In the genomic region with DNA sequence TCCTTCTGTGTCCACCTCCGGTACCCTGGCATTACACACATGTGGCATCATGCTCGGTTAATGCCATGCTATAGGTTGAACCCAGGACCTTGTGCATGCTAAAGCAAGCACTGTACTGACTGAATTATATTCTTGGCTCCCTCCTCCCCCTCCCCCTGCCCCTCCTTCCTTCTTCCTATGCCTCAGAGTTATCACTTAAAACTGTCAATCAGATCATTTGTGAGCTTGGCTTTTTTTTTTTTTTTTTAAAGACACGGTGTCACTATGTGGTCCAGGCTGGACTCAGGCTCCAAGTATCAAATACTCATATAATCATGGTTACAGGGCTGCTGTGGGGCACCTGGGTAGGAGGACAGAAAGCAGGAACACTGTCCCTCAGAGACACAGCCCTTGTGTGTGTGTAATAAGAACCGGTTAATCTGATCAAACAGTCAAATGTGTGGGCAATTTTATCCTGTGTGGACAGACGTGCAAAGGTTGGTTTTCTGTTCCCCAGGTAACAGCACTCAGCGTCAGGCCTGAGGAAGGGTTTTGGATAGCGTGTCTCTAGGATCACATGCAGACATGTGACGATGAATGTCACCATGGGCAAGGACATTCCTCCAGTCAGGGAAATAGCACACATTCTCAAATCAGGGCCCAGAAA, we compare ENCODE assay signal across 27 mouse cellular contexts. TPM values are rescaled to one million over a fixed set of nuclear protein-coding genes. Genes with fewer than 3 reads are reported as not detected.
DNase-seq lines count a peak whose midpoint lies in the region; ATAC-seq and TF ChIP-seq lines count a peak whose summit lies in the region.
"Had no signal": no experiment of that assay in that cellular context is flagged by ENCODE, and none has a peak within 500 bp of the region (broad histone marks: within the 10 kb centered on the region; RNA-seq: fewer than 3 reads in every experiment).

No protein-coding gene starts in this region.

- no peak overlapping the region for H3K4me2 ChIP-seq in intestine, embryonic 16.5 days (ENCODE audit: low read depth, low read length)
- H3K4me2 ChIP-seq in intestine, embryonic 15.5 days (replicated peaks): no peak overlapping the region
- H3K4me2 ChIP-seq: forebrain, embryonic 13.5 days; heart, embryonic 12.5 days; heart, embryonic 15.5 days; hindbrain, embryonic 14.5 days had no signal

- intact Hi-C loops in heart, postnatal 25 days (cut with DNase I): no loop called here

- H3K4me1 ChIP-seq in intestine, embryonic 16.5 days (ENCODE audit: control insufficient read depth, insufficient read depth, low read length): no peaks in the 10 kb centered on the region
- H3K4me1 ChIP-seq in intestine, embryonic 15.5 days (replicated peaks): 0 out of 2 replicates have a peak, but pooled peaks cover 7% of the 10 kb centered on the region
- H3K4me1 ChIP-seq in thymus, adult 2 months (replicated peaks; ENCODE audit: control insufficient read depth, insufficient read depth, low read length): peaks cover 52% of the 10 kb centered on the region

- WGBS in intestine, embryonic 16.5 days: 71% methylated on average over 8 of the region's 8 CpGs
- WGBS in intestine, embryonic 15.5 days: 70% methylated on average over 8 of the region's 8 CpGs
- 77% methylated on average over 8 of the region's 8 CpGs for WGBS in thymus, adult 2 months

- no peak overlapping the region for H3K9ac ChIP-seq in intestine, embryonic 16.5 days (ENCODE audit: low read depth, low read length)
- no peak overlapping the region for H3K9ac ChIP-seq in intestine, embryonic 15.5 days
- H3K9ac ChIP-seq: forebrain, embryonic 13.5 days; heart, embryonic 12.5 days; heart, embryonic 15.5 days; hindbrain, embryonic 14.5 days had no signal

- H3K36me3 ChIP-seq in intestine, embryonic 16.5 days (ENCODE audit: control insufficient read depth, insufficient read depth, low read length): no peaks in the 10 kb centered on the region
- H3K36me3 ChIP-seq in intestine, embryonic 15.5 days: no peaks in the 10 kb centered on the region
- H3K36me3 ChIP-seq in thymus, adult 2 months (ENCODE audit: control insufficient read depth, insufficient read depth, low read length): peaks cover 8% of the 10 kb centered on the region; the same call in 1 of the 2 replicates
- H3K36me3 ChIP-seq: forebrain, embryonic 10.5 days; heart, embryonic 12.5 days; heart, embryonic 15.5 days had no signal

- peak; percentile 58 for ATAC-seq in intestine, embryonic 16.5 days
- ATAC-seq in intestine, embryonic 15.5 days: no peak
- 0 out of 2 replicates have a peak, but pooled peaks have one; percentile 15 for ATAC-seq in megakaryocyte-erythroid progenitor cell, adult 5-6 weeks (replicated peaks; ENCODE audit: low FRiP score, low TSS enrichment, poor library complexity, severe bottlenecking)
- ATAC-seq: activated CD4-positive, CD25-positive, alpha-beta regulatory T cell, adult 4 months; forebrain, embryonic 13.5 days; forebrain, embryonic 16.5 days; hindbrain, postnatal 0 days had no signal

- H3K27me3 ChIP-seq in intestine, embryonic 16.5 days (replicated peaks; ENCODE audit: control insufficient read depth, insufficient read depth, low read length): no peaks in the 10 kb centered on the region
- H3K27me3 ChIP-seq in intestine, embryonic 15.5 days (replicated peaks): no peaks in the 10 kb centered on the region; the same call in 1 of the 2 replicates
- no peaks in the 10 kb centered on the region for H3K27me3 ChIP-seq in thymus, adult 2 months (ENCODE audit: control insufficient read depth, insufficient read depth, low read length)

- TF ChIP-seq CTCF in thymus, adult 2 months (IDR thresholded peaks at IDR 0.05; ENCODE audit: borderline replicate concordance, control insufficient read depth, extremely low read depth, insufficient read depth, low read length, poor library complexity): no peak

- TF ChIP-seq POLR2A in thymus, adult 2 months (IDR thresholded peaks at IDR 0.05; ENCODE audit: control insufficient read depth, extremely low read depth, insufficient read depth, low read length, poor library complexity): no peak

- no peak for DNase-seq in thymus, adult 2 months
- no peak for DNase-seq in thymus, postnatal 10 days (ENCODE audit: low spot score in 2 of 2)
- DNase-seq in induced T-regulatory cell, adult 2 months (ENCODE audit: low read depth): peak; percentile 60
- no peak for DNase-seq in heart, postnatal 25 days (ENCODE audit: low spot score)
- DNase-seq in lung, postnatal 25 days (ENCODE audit: low spot score): no peak
- DNase-seq: adrenal gland, adult 8-10 months; adrenal gland, postnatal 25 days; cerebellum, adult 11-12 months; cerebellum, adult 9-10 months; cerebellum, postnatal 14 days; gastrocnemius, adult 2 months; gastrocnemius, postnatal 25 days; heart, adult 18-20 months; heart, postnatal 10 days; heart, postnatal 4 days had no signal

- no peak overlapping the region for H3K4me3 ChIP-seq in intestine, embryonic 16.5 days (ENCODE audit: low read length)
- H3K4me3 ChIP-seq in intestine, embryonic 15.5 days (replicated peaks): no peak overlapping the region
- H3K4me3 ChIP-seq in thymus, adult 2 months (ENCODE audit: control insufficient read depth, insufficient read depth, low read length): no peak overlapping the region
- H3K4me3 ChIP-seq: forebrain, embryonic 10.5 days; forebrain, embryonic 13.5 days; gastrocnemius, adult 2 months; heart, embryonic 12.5 days; heart, embryonic 15.5 days had no signal

- H3K9me3 ChIP-seq in intestine, embryonic 16.5 days (ENCODE audit: control insufficient read depth, low read length): no peaks in the 10 kb centered on the region
- no peaks in the 10 kb centered on the region for H3K9me3 ChIP-seq in intestine, embryonic 15.5 days
- H3K9me3 ChIP-seq: forebrain, embryonic 10.5 days; forebrain, embryonic 13.5 days; heart, embryonic 15.5 days had no signal

- no peak overlapping the region for H3K27ac ChIP-seq in intestine, embryonic 16.5 days (ENCODE audit: low read length)
- no peak overlapping the region for H3K27ac ChIP-seq in intestine, embryonic 15.5 days
- peak overlapping the region; percentile 32; the same call in 1 of the 2 replicates for H3K27ac ChIP-seq in thymus, adult 2 months (ENCODE audit: control insufficient read depth, insufficient read depth, low read length)
- H3K27ac ChIP-seq: forebrain, embryonic 10.5 days; forebrain, embryonic 13.5 days; gastrocnemius, adult 2 months; heart, embryonic 15.5 days; hindbrain, embryonic 14.5 days; hindbrain, postnatal 0 days had no signal

RNA-seq across cellular contexts. Expression of gene Galnt6, which starts 20.6 kb away (rescaled TPM):
- 7.6 and 8.8 TPM in 2 replicates for polyA plus RNA-seq in intestine, embryonic 16.5 days (2015; fragmentation: Nextera tagmentation; extraction: Ambion mirVana)
- polyA plus RNA-seq in intestine, embryonic 15.5 days (2015; fragmentation: Nextera tagmentation; extraction: Ambion mirVana): 4.2 and 4.3 TPM in 2 replicates
- 34.7 and 39.4 TPM in 2 replicates for polyA plus RNA-seq in thymus, adult 2 months (2012; rRNA removed)
- total RNA-seq in megakaryocyte-erythroid progenitor cell, adult 5-6 weeks (2014; fragmentation: Nextera tagmentation): 22.4 and 22.6 TPM in 2 replicates
- 26.6 and 39.5 TPM in 2 replicates for total RNA-seq in megakaryocyte-erythroid progenitor cell, adult 5-6 weeks (2017)
- 1 to 10 TPM in 1 of 2 experiments, under 1 TPM in 1; 0.99 to 1.2 TPM for total RNA-seq in heart, postnatal 25 days (2021)
- polyA plus RNA-seq: forebrain, embryonic 10.5 days had no signal

RNA-seq across cellular contexts. Expression of gene Cela1, which starts 20.8 kb away (rescaled TPM):
- polyA plus RNA-seq in intestine, embryonic 16.5 days (2015; fragmentation: Nextera tagmentation; extraction: Ambion mirVana): 180 and 240 TPM in 2 replicates
- 104 and 271 TPM in 2 replicates for polyA plus RNA-seq in intestine, embryonic 15.5 days (2015; fragmentation: Nextera tagmentation; extraction: Ambion mirVana)
- 10.4 and 11.7 TPM in 2 replicates for polyA plus RNA-seq in thymus, adult 2 months (2012; rRNA removed)
- 124 and 168 TPM in 2 replicates for total RNA-seq in megakaryocyte-erythroid progenitor cell, adult 5-6 weeks (2014; fragmentation: Nextera tagmentation)
- total RNA-seq in megakaryocyte-erythroid progenitor cell, adult 5-6 weeks (2017): 87.7 and 112 TPM in 2 replicates
- under 1 TPM; 0.42 to 0.52 TPM for total RNA-seq in heart, postnatal 25 days (2021)
- total RNA-seq: gastrocnemius, adult 2 months; gastrocnemius, postnatal 25 days; heart, postnatal 4 days had no signal

RNA-seq across cellular contexts. Expression of gene Bin2, which starts 39.2 kb away (rescaled TPM):
- 8.0 and 9.2 TPM in 2 replicates for polyA plus RNA-seq in intestine, embryonic 16.5 days (2015; fragmentation: Nextera tagmentation; extraction: Ambion mirVana)
- 6.7 and 7.2 TPM in 2 replicates for polyA plus RNA-seq in intestine, embryonic 15.5 days (2015; fragmentation: Nextera tagmentation; extraction: Ambion mirVana)
- 114 and 131 TPM in 2 replicates for polyA plus RNA-seq in thymus, adult 2 months (2012; rRNA removed)
- 33.2 and 37.0 TPM in 2 replicates for total RNA-seq in megakaryocyte-erythroid progenitor cell, adult 5-6 weeks (2014; fragmentation: Nextera tagmentation)
- 57.3 and 57.4 TPM in 2 replicates for total RNA-seq in megakaryocyte-erythroid progenitor cell, adult 5-6 weeks (2017)
- total RNA-seq in heart, postnatal 25 days (2021): 1 to 10 TPM; 1.2 to 1.7 TPM
- polyA plus RNA-seq: C2C12 had no signal

RNA-seq across cellular contexts. Expression of gene Slc4a8, which starts 53.0 kb away (rescaled TPM):
- 3.2 and 4.5 TPM in 2 replicates for polyA plus RNA-seq in intestine, embryonic 16.5 days (2015; fragmentation: Nextera tagmentation; extraction: Ambion mirVana)
- polyA plus RNA-seq in intestine, embryonic 15.5 days (2015; fragmentation: Nextera tagmentation; extraction: Ambion mirVana): 4.4 and 5.0 TPM in 2 replicates
- polyA plus RNA-seq in thymus, adult 2 months (2012; rRNA removed): 11.5 and 11.9 TPM in 2 replicates
- total RNA-seq in megakaryocyte-erythroid progenitor cell, adult 5-6 weeks (2014; fragmentation: Nextera tagmentation): 0.26 and 3.1 TPM in 2 replicates
- 0.33 TPM in 1 of 2 replicates, not detected in the other for total RNA-seq in megakaryocyte-erythroid progenitor cell, adult 5-6 weeks (2017)
- total RNA-seq in heart, postnatal 25 days (2021): 1 to 10 TPM; 3.0 to 3.9 TPM

Comparison
In these comparisons a context has a peak if more than half of its experiments do, and no peak if none do; other contexts are left out.
1. RNA of gene Bin2, which starts 39.2 kb away (polyA plus RNA-seq): 114 to 131 TPM in thymus, adult 2 months; 8.0 to 9.2 TPM in intestine, embryonic 16.5 days and 6.7 to 7.2 TPM in intestine, embryonic 15.5 days; every median in the first group is over 10 times any median in the second.